Mouse (Mus musculus): ENCODE data around the gene S100a14.

The S100a14 gene

GRCm38 (mm10) chr3:90517711-90518110, 8.9 kb upstream of the S100a14 start:
- DNase-seq (ENCODE audit: low read depth), result no peak

- no peak for DNase-seq (ENCODE audit: low read depth)
Measured at GRCm38 (mm10) chr3:90525421-90525820, 1.2 kb upstream of the S100a14 start.

- DNase-seq (ENCODE audit: low read depth), result no peak
Measured at GRCm38 (mm10) chr3:90526076-90526475, 580 bp upstream of the S100a14 start.

GRCm38 (mm10) chr3:90527291-90527873, 726 bp downstream of the S100a14 start:
- DNase-seq (ENCODE audit: low read depth), result no peak

GRCm38 (mm10) chr3:90531713-90532112, 5.1 kb downstream of the S100a14 start:
- no peak for DNase-seq (ENCODE audit: low read depth)

GRCm38 (mm10) chr3:90535446-90535845, 8.8 kb downstream of the S100a14 start:
- no peak for DNase-seq (ENCODE audit: low read depth)

GRCm38 (mm10) chr3:90537141-90537904, 10.7 kb downstream of the S100a14 start, which contains the start of gene S100a16:
S100a16 (plus strand) TSS chr3:90537254.
- DNase-seq (ENCODE audit: low read depth), result no peak

- no peak for DNase-seq (ENCODE audit: low read depth)
Measured at GRCm38 (mm10) chr3:90537905-90538296, 11.2 kb downstream of the S100a14 start.

GRCm38 (mm10) chr3:90540904-90541303, 14.2 kb downstream of the S100a14 start:
- DNase-seq (ENCODE audit: low read depth), result no peak

- no peak for DNase-seq (ENCODE audit: low read depth)
Measured at GRCm38 (mm10) chr3:90549676-90550420, 23.2 kb downstream of the S100a14 start.

GRCm38 (mm10) chr3:90550421-90550790, 23.8 kb downstream of the S100a14 start:
- DNase-seq (ENCODE audit: low read depth), result no peak

GRCm38 (mm10) chr3:90552231-90552630, 25.6 kb downstream of the S100a14 start:
- no peak for DNase-seq (ENCODE audit: low read depth)

GRCm38 (mm10) chr3:90555954-90556353, 29.3 kb downstream of the S100a14 start:
- no peak for DNase-seq (ENCODE audit: low read depth)

- DNase-seq (ENCODE audit: low read depth), result no peak
Measured at GRCm38 (mm10) chr3:90560008-90560628, 33.5 kb downstream of the S100a14 start, which contains the start of gene S100a3. S100a3 (plus strand) TSS chr3:90560578.

- no peak for DNase-seq (ENCODE audit: low read depth)
Measured at GRCm38 (mm10) chr3:90574691-90575090, 48.0 kb downstream of the S100a14 start.

GRCm38 (mm10) chr3:90575320-90575719, 48.7 kb downstream of the S100a14 start:
- DNase-seq (ENCODE audit: low read depth), result no peak

- DNase-seq (ENCODE audit: low read depth), result no peak
Measured at GRCm38 (mm10) chr3:90576351-90577001, 49.8 kb downstream of the S100a14 start.
